Mouse (Mus musculus) urinary bladder, postnatal 36 days (tissue): ENCODE results near the gene Mapk8.
A peak's percentile ranks its signal among the peaks of the same experiment; 100 is the strongest.

Experiments
- DNase-seq, 2 experiments: peaks; one replicate each; pipeline ENCODE4 v3.0.0; 2022; ENCODE audit warnings: low spot score in 2 of 2, mixed read lengths in 1 of 2

The Mapk8 gene

GRCm38 (mm10) chr14:33398065-33398860 lies 48.7 kb downstream of the Mapk8 start:
- no peak for DNase-seq

GRCm38 (mm10) chr14:33380830-33381457 lies 66.0 kb downstream of the Mapk8 start:
- DNase-seq: no peak

GRCm38 (mm10) chr14:33378723-33379122 lies 68.2 kb downstream of the Mapk8 start:
- no peak for DNase-seq

- no peak for DNase-seq
Measured at GRCm38 (mm10) chr14:33377211-33377610, 69.7 kb downstream of the Mapk8 start.

GRCm38 (mm10) chr14:33374089-33374488 lies 72.9 kb downstream of the Mapk8 start:
- DNase-seq: no peak

- DNase-seq: no peak
Measured at GRCm38 (mm10) chr14:33373271-33373670, 73.7 kb downstream of the Mapk8 start.

- DNase-seq: peak; percentile 46 to 63
Measured at GRCm38 (mm10) chr14:33371248-33371647, 75.7 kb downstream of the Mapk8 start.

- DNase-seq: no peak
Measured at GRCm38 (mm10) chr14:33370056-33370455, 76.9 kb downstream of the Mapk8 start.

GRCm38 (mm10) chr14:33369375-33369774 lies 77.6 kb downstream of the Mapk8 start:
- no peak for DNase-seq

GRCm38 (mm10) chr14:33366891-33367777 lies 79.8 kb downstream of the Mapk8 start:
- DNase-seq: no peak

- DNase-seq: no peak
Measured at GRCm38 (mm10) chr14:33364061-33364460, 82.9 kb downstream of the Mapk8 start.

- DNase-seq: no peak
Measured at GRCm38 (mm10) chr14:33363611-33364010, 83.3 kb downstream of the Mapk8 start.

- DNase-seq: no peak
Measured at GRCm38 (mm10) chr14:33362807-33363206, 84.2 kb downstream of the Mapk8 start.

- no peak for DNase-seq
Measured at GRCm38 (mm10) chr14:33362122-33362521, 84.8 kb downstream of the Mapk8 start.

- DNase-seq: no peak
Measured at GRCm38 (mm10) chr14:33361546-33361945, 85.4 kb downstream of the Mapk8 start.

- no peak for DNase-seq
Measured at GRCm38 (mm10) chr14:33358891-33359290, 88.1 kb downstream of the Mapk8 start.

GRCm38 (mm10) chr14:33357600-33358368 lies 89.2 kb downstream of the Mapk8 start:
- DNase-seq: no peak

- DNase-seq: no peak
Measured at GRCm38 (mm10) chr14:33355276-33355675, 91.7 kb downstream of the Mapk8 start.

- DNase-seq: no peak
Measured at GRCm38 (mm10) chr14:33352890-33353289, 94.1 kb downstream of the Mapk8 start.

- peak in 1 of 2 experiments; percentile 47 for DNase-seq
Measured at GRCm38 (mm10) chr14:33351984-33352722, 94.8 kb downstream of the Mapk8 start.

GRCm38 (mm10) chr14:33351019-33351418 lies 95.9 kb downstream of the Mapk8 start:
- peak; percentile 48 to 61 for DNase-seq
